Comparison of ENCODE assay signal across 20 mouse cellular contexts in the genomic region with DNA sequence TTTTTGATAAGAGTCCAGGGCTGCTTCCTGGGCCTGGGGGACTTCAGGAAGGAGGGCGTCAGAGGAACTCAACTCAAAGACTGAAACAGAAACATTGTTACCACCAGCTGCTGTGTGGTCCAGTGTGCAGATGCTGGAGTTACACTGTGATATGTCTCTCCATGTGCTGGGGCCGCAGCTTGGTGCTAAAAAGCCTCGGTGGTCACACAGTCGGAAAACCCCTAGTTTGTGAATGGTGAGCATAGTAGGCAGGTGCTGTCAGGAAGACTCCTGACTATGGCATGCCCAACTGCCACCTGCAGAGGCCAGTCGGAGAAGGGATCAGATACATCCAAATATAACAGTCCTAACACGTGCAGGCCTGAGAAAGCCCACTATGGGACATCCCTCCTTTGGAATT. TPM values are rescaled to one million over a fixed set of nuclear protein-coding genes. Genes with fewer than 3 reads are reported as not detected.
A peak's percentile ranks its signal among the peaks of the same experiment; 100 is the strongest.
DNase-seq lines count a peak whose midpoint lies in the region; ATAC-seq and TF ChIP-seq lines count a peak whose summit lies in the region.
"Had no signal": no experiment of that assay in that cellular context is flagged by ENCODE, and none has a peak within 500 bp of the region (broad histone marks: within the 10 kb centered on the region; RNA-seq: fewer than 3 reads in every experiment).

No protein-coding gene starts in this region.

- H3K4me2 ChIP-seq in forebrain, embryonic 12.5 days = no peak overlapping the region
- H3K4me2 ChIP-seq in forebrain, embryonic 14.5 days (ENCODE audit: low read length) = no peak overlapping the region
- H3K4me2 ChIP-seq in hindbrain, embryonic 16.5 days (ENCODE audit: low read length) = no peak overlapping the region
- no peak overlapping the region for H3K4me2 ChIP-seq in hindbrain, postnatal 0 days (ENCODE audit: low read depth, low read length)
- H3K4me2 ChIP-seq in limb, embryonic 13.5 days (replicated peaks) = no peak overlapping the region
- no peak overlapping the region for H3K4me2 ChIP-seq in stomach, embryonic 16.5 days (ENCODE audit: low read depth, low read length)
- H3K4me2 ChIP-seq in stomach, postnatal 0 days (replicated peaks; ENCODE audit: low read depth) = no peak overlapping the region
- H3K4me2 ChIP-seq: embryonic facial prominence, embryonic 15.5 days; heart, embryonic 15.5 days; hindbrain, embryonic 14.5 days; liver, embryonic 11.5 days; neural tube, embryonic 13.5 days had no signal

- 82% methylated on average over 6 of the region's 6 CpGs for WGBS in forebrain, embryonic 12.5 days
- WGBS in forebrain, embryonic 14.5 days = 81% methylated on average over 6 of the region's 6 CpGs
- 74% methylated on average over 6 of the region's 6 CpGs for WGBS in hindbrain, embryonic 16.5 days
- 77% methylated on average over 6 of the region's 6 CpGs for WGBS in hindbrain, postnatal 0 days
- WGBS in limb, embryonic 13.5 days = 80% methylated on average over 6 of the region's 6 CpGs
- WGBS in limb, embryonic 10.5 days = 84% methylated on average over 6 of the region's 6 CpGs
- WGBS in stomach, embryonic 16.5 days = 66% methylated on average over 6 of the region's 6 CpGs
- WGBS in stomach, postnatal 0 days = 79% methylated on average over 6 of the region's 6 CpGs

- H3K27ac ChIP-seq in forebrain, embryonic 12.5 days = no peak overlapping the region
- no peak overlapping the region for H3K27ac ChIP-seq in forebrain, embryonic 14.5 days (ENCODE audit: low read depth, low read length)
- no peak overlapping the region for H3K27ac ChIP-seq in hindbrain, embryonic 16.5 days (ENCODE audit: low read depth, low read length)
- no peak overlapping the region for H3K27ac ChIP-seq in hindbrain, postnatal 0 days
- peak overlapping the region; percentile 28; the same call in 1 of the 2 replicates for H3K27ac ChIP-seq in limb, embryonic 13.5 days
- H3K27ac ChIP-seq in limb, embryonic 10.5 days = no peak overlapping the region
- H3K27ac ChIP-seq in stomach, embryonic 16.5 days (ENCODE audit: low read length) = no peak overlapping the region
- H3K27ac ChIP-seq in stomach, postnatal 0 days (replicated peaks) = no peak overlapping the region
- H3K27ac ChIP-seq: embryonic facial prominence, embryonic 10.5 days; embryonic facial prominence, embryonic 15.5 days; heart, embryonic 10.5 days; heart, embryonic 15.5 days; hindbrain, embryonic 14.5 days; neural tube, embryonic 13.5 days had no signal

- H3K9me3 ChIP-seq in forebrain, embryonic 12.5 days = no peaks in the 10 kb centered on the region
- no peaks in the 10 kb centered on the region for H3K9me3 ChIP-seq in forebrain, embryonic 14.5 days (replicated peaks; ENCODE audit: control insufficient read depth, low read length)
- H3K9me3 ChIP-seq in hindbrain, embryonic 16.5 days (ENCODE audit: control insufficient read depth, low read length) = no peaks in the 10 kb centered on the region
- no peaks in the 10 kb centered on the region for H3K9me3 ChIP-seq in hindbrain, postnatal 0 days (ENCODE audit: low read length)
- H3K9me3 ChIP-seq in limb, embryonic 13.5 days = no peaks in the 10 kb centered on the region
- H3K9me3 ChIP-seq in limb, embryonic 10.5 days (replicated peaks) = no peaks in the 10 kb centered on the region
- H3K9me3 ChIP-seq in stomach, embryonic 16.5 days (replicated peaks; ENCODE audit: control insufficient read depth, low read length) = no peaks in the 10 kb centered on the region
- H3K9me3 ChIP-seq in stomach, postnatal 0 days (ENCODE audit: control insufficient read depth, low read length) = no peaks in the 10 kb centered on the region
- H3K9me3 ChIP-seq: embryonic facial prominence, embryonic 10.5 days; embryonic facial prominence, embryonic 15.5 days; heart, embryonic 10.5 days; heart, embryonic 15.5 days; megakaryocyte, embryonic 14.5 days; neural tube, embryonic 13.5 days had no signal

- TF ChIP-seq EP300 in stomach, postnatal 0 days (optimal IDR thresholded peaks at IDR 0.05) = no peak

- peak; percentile 9; the same call in 1 of the 2 replicates for ATAC-seq in forebrain, embryonic 12.5 days (ENCODE audit: low FRiP score)
- no peak; the same call in 1 of the 2 replicates for ATAC-seq in forebrain, embryonic 14.5 days
- ATAC-seq in hindbrain, embryonic 16.5 days = 0 out of 2 replicates have a peak, but pooled peaks have one; percentile 6
- no peak for ATAC-seq in hindbrain, postnatal 0 days
- ATAC-seq in limb, embryonic 13.5 days (ENCODE audit: low FRiP score, low read depth) = no peak
- ATAC-seq in stomach, embryonic 16.5 days (ENCODE audit: insufficient read depth, low FRiP score) = 0 out of 2 replicates have a peak, but pooled peaks have one; percentile 8
- ATAC-seq in stomach, postnatal 0 days (ENCODE audit: low FRiP score, low TSS enrichment) = no peak
- ATAC-seq: activated CD4-positive, CD25-positive, alpha-beta regulatory T cell, adult 4 months had no signal

- H3K9ac ChIP-seq in forebrain, embryonic 12.5 days = no peak overlapping the region
- no peak overlapping the region for H3K9ac ChIP-seq in forebrain, embryonic 14.5 days (ENCODE audit: low read length)
- no peak overlapping the region for H3K9ac ChIP-seq in hindbrain, embryonic 16.5 days (ENCODE audit: low read depth, low read length)
- no peak overlapping the region for H3K9ac ChIP-seq in hindbrain, postnatal 0 days (replicated peaks; ENCODE audit: low read length)
- H3K9ac ChIP-seq in limb, embryonic 13.5 days = no peak overlapping the region
- no peak overlapping the region for H3K9ac ChIP-seq in stomach, embryonic 16.5 days (ENCODE audit: low read length)
- no peak overlapping the region for H3K9ac ChIP-seq in stomach, postnatal 0 days (ENCODE audit: low read length)
- H3K9ac ChIP-seq: embryonic facial prominence, embryonic 15.5 days; heart, embryonic 15.5 days; hindbrain, embryonic 14.5 days; neural tube, embryonic 13.5 days had no signal

- no peaks in the 10 kb centered on the region for H3K4me1 ChIP-seq in forebrain, embryonic 12.5 days
- H3K4me1 ChIP-seq in forebrain, embryonic 14.5 days (ENCODE audit: control insufficient read depth, insufficient read depth, low read length) = no peaks in the 10 kb centered on the region
- H3K4me1 ChIP-seq in hindbrain, embryonic 16.5 days (ENCODE audit: control insufficient read depth, insufficient read depth, low read depth, low read length) = no peaks in the 10 kb centered on the region
- H3K4me1 ChIP-seq in hindbrain, postnatal 0 days (ENCODE audit: insufficient read depth, low read length) = no peaks in the 10 kb centered on the region
- peaks cover 15% of the 10 kb centered on the region; the same call in 1 of the 2 replicates for H3K4me1 ChIP-seq in limb, embryonic 13.5 days
- peaks cover 35% of the 10 kb centered on the region for H3K4me1 ChIP-seq in limb, embryonic 10.5 days
- no peaks in the 10 kb centered on the region for H3K4me1 ChIP-seq in stomach, embryonic 16.5 days (ENCODE audit: control insufficient read depth, insufficient read depth, low read length)
- no peaks in the 10 kb centered on the region for H3K4me1 ChIP-seq in stomach, postnatal 0 days (replicated peaks; ENCODE audit: control insufficient read depth, insufficient read depth)
- H3K4me1 ChIP-seq: neural tube, embryonic 13.5 days had no signal

- no peak for DNase-seq in forebrain, embryonic 14.5 days (ENCODE audit: low spot score)
- no peak for DNase-seq in hindbrain, postnatal 0 days (ENCODE audit: low spot score)
- no peak for DNase-seq in limb, embryonic 10.5 days (ENCODE audit: low spot score)
- no peak for DNase-seq in stomach, postnatal 0 days (ENCODE audit: low spot score)

- no peaks in the 10 kb centered on the region for H3K27me3 ChIP-seq in forebrain, embryonic 12.5 days
- H3K27me3 ChIP-seq in forebrain, embryonic 14.5 days (replicated peaks; ENCODE audit: control insufficient read depth, insufficient read depth, low read length) = no peaks in the 10 kb centered on the region
- no peaks in the 10 kb centered on the region for H3K27me3 ChIP-seq in hindbrain, embryonic 16.5 days (replicated peaks; ENCODE audit: control insufficient read depth, insufficient read depth, low read length)
- H3K27me3 ChIP-seq in hindbrain, postnatal 0 days (ENCODE audit: insufficient read depth, low read length) = no peaks in the 10 kb centered on the region
- no peaks in the 10 kb centered on the region for H3K27me3 ChIP-seq in limb, embryonic 13.5 days
- no peaks in the 10 kb centered on the region for H3K27me3 ChIP-seq in limb, embryonic 10.5 days (ENCODE audit: low read depth, poor library complexity, severe bottlenecking)
- no peaks in the 10 kb centered on the region for H3K27me3 ChIP-seq in stomach, embryonic 16.5 days (ENCODE audit: control insufficient read depth, insufficient read depth, low read length)
- H3K27me3 ChIP-seq in stomach, postnatal 0 days (ENCODE audit: control insufficient read depth, insufficient read depth, low read length) = no peaks in the 10 kb centered on the region
- H3K27me3 ChIP-seq: CH12.LX; embryonic facial prominence, embryonic 15.5 days; heart, embryonic 15.5 days; neural tube, embryonic 13.5 days had no signal

- peaks cover 30% of the 10 kb centered on the region for H3K36me3 ChIP-seq in forebrain, embryonic 12.5 days (replicated peaks)
- H3K36me3 ChIP-seq in forebrain, embryonic 14.5 days (ENCODE audit: control insufficient read depth, insufficient read depth, low read length) = peaks cover 26% of the 10 kb centered on the region
- H3K36me3 ChIP-seq in hindbrain, embryonic 16.5 days (ENCODE audit: control insufficient read depth, insufficient read depth, low read length) = peaks cover 9% of the 10 kb centered on the region; the same call in 1 of the 2 replicates
- H3K36me3 ChIP-seq in hindbrain, postnatal 0 days (ENCODE audit: insufficient read depth, low read length) = peaks cover 12% of the 10 kb centered on the region; the same call in 1 of the 2 replicates
- H3K36me3 ChIP-seq in limb, embryonic 13.5 days = peaks cover 34% of the 10 kb centered on the region
- peaks cover 48% of the 10 kb centered on the region for H3K36me3 ChIP-seq in limb, embryonic 10.5 days
- peaks cover 12% of the 10 kb centered on the region; the same call in 1 of the 2 replicates for H3K36me3 ChIP-seq in stomach, embryonic 16.5 days (ENCODE audit: control insufficient read depth, insufficient read depth, low read length)
- peaks cover 6% of the 10 kb centered on the region; the same call in 1 of the 2 replicates for H3K36me3 ChIP-seq in stomach, postnatal 0 days (ENCODE audit: control insufficient read depth, insufficient read depth, low read length)

- TF ChIP-seq CTCF in hindbrain, postnatal 0 days (IDR thresholded peaks at IDR 0.05; ENCODE audit: low read depth) = no peak
- TF ChIP-seq CTCF in stomach, postnatal 0 days (IDR thresholded peaks at IDR 0.05; ENCODE audit: low read depth) = no peak

- no peak overlapping the region for H3K4me3 ChIP-seq in forebrain, embryonic 12.5 days (replicated peaks)
- H3K4me3 ChIP-seq in forebrain, embryonic 14.5 days (ENCODE audit: low read depth, low read length) = no peak overlapping the region
- H3K4me3 ChIP-seq in hindbrain, embryonic 16.5 days (ENCODE audit: low read length) = no peak overlapping the region
- no peak overlapping the region for H3K4me3 ChIP-seq in hindbrain, postnatal 0 days (ENCODE audit: low read length)
- no peak overlapping the region for H3K4me3 ChIP-seq in limb, embryonic 13.5 days
- no peak overlapping the region for H3K4me3 ChIP-seq in limb, embryonic 10.5 days
- H3K4me3 ChIP-seq in stomach, embryonic 16.5 days (replicated peaks; ENCODE audit: low read length) = no peak overlapping the region
- no peak overlapping the region for H3K4me3 ChIP-seq in stomach, postnatal 0 days (ENCODE audit: low read depth, low read length)
- H3K4me3 ChIP-seq: embryonic facial prominence, embryonic 10.5 days; embryonic facial prominence, embryonic 15.5 days; heart, embryonic 10.5 days; heart, embryonic 15.5 days; megakaryocyte, embryonic 14.5 days; neural tube, embryonic 13.5 days had no signal

RNA-seq across cellular contexts. Expression of a gene that starts 54.2 kb away (rescaled TPM):
- polyA plus RNA-seq in forebrain, embryonic 12.5 days (2016; fragmentation: Nextera tagmentation; extraction: Ambion mirVana) = 7.2 and 8.3 TPM in 2 replicates
- 4.4 and 7.3 TPM in 2 replicates for polyA plus RNA-seq in forebrain, embryonic 14.5 days (2014; fragmentation: Nextera tagmentation; extraction: Ambion mirVana)
- polyA plus RNA-seq in hindbrain, embryonic 16.5 days (2015; fragmentation: Nextera tagmentation; extraction: Ambion mirVana) = 9.8 and 9.9 TPM in 2 replicates
- total RNA-seq in hindbrain, postnatal 0 days (2014; rRNA removed) = 21.2 and 21.7 TPM in 2 replicates
- polyA plus RNA-seq in hindbrain, postnatal 0 days (2015; fragmentation: Nextera tagmentation; extraction: Ambion mirVana) = 8.2 and 10.1 TPM in 2 replicates
- 8.1 and 8.8 TPM in 2 replicates for polyA plus RNA-seq in limb, embryonic 13.5 days (2015; fragmentation: Nextera tagmentation; extraction: Ambion mirVana)
- 8.7 and 9.0 TPM in 2 replicates for polyA plus RNA-seq in limb, embryonic 10.5 days (2016; fragmentation: Nextera tagmentation; extraction: Ambion mirVana)
- 10.1 and 10.7 TPM in 2 replicates for polyA plus RNA-seq in stomach, embryonic 16.5 days (2015; fragmentation: Nextera tagmentation; extraction: Ambion mirVana)
- polyA plus RNA-seq in stomach, postnatal 0 days (2015; fragmentation: Nextera tagmentation; extraction: Ambion mirVana) = 6.0 and 7.1 TPM in 2 replicates

RNA-seq across cellular contexts. Expression of a gene that starts 56.2 kb away (rescaled TPM):
- 0.24 and 0.50 TPM in 2 replicates for polyA plus RNA-seq in forebrain, embryonic 12.5 days (2016; fragmentation: Nextera tagmentation; extraction: Ambion mirVana)
- polyA plus RNA-seq in forebrain, embryonic 14.5 days (2014; fragmentation: Nextera tagmentation; extraction: Ambion mirVana) = 0.09 and 0.27 TPM in 2 replicates
- 0.32 and 0.36 TPM in 2 replicates for polyA plus RNA-seq in hindbrain, embryonic 16.5 days (2015; fragmentation: Nextera tagmentation; extraction: Ambion mirVana)
- total RNA-seq in hindbrain, postnatal 0 days (2014; rRNA removed) = 1.3 and 3.6 TPM in 2 replicates
- polyA plus RNA-seq in hindbrain, postnatal 0 days (2015; fragmentation: Nextera tagmentation; extraction: Ambion mirVana) = 0.49 and 0.55 TPM in 2 replicates
- polyA plus RNA-seq in limb, embryonic 13.5 days (2015; fragmentation: Nextera tagmentation; extraction: Ambion mirVana) = 0.87 and 0.92 TPM in 2 replicates
- polyA plus RNA-seq in limb, embryonic 10.5 days (2016; fragmentation: Nextera tagmentation; extraction: Ambion mirVana) = 0.68 and 1.1 TPM in 2 replicates
- polyA plus RNA-seq in stomach, embryonic 16.5 days (2015; fragmentation: Nextera tagmentation; extraction: Ambion mirVana) = 7.9 and 12.6 TPM in 2 replicates
- polyA plus RNA-seq in stomach, postnatal 0 days (2015; fragmentation: Nextera tagmentation; extraction: Ambion mirVana) = 34.0 and 35.3 TPM in 2 replicates
- total RNA-seq: CH12.LX; granulocyte monocyte progenitor cell, adult 5-6 weeks; left cerebral cortex, postnatal 10 days had no signal
- polyA plus RNA-seq: activated CD4-positive, CD25-positive, alpha-beta regulatory T cell, adult 4 months; liver, embryonic 11.5 days had no signal

Comparison
In these comparisons a context has a peak if more than half of its experiments do, and no peak if none do; other contexts are left out.
1. ATAC-seq: peak in forebrain, embryonic 12.5 days (single experiment), hindbrain, embryonic 16.5 days (single experiment) and stomach, embryonic 16.5 days (single experiment); none in forebrain, embryonic 14.5 days (single experiment), hindbrain, postnatal 0 days (single experiment), limb, embryonic 13.5 days (single experiment) and stomach, postnatal 0 days (single experiment).